Mouse (Mus musculus) testis, postnatal 10 days (tissue): Measurements from ENCODE around the gene Zbtb1.

ENCODE experiments used
- DNase-seq: peaks from one replicate; pipeline ENCODE4 v3.0.0; 2021; ENCODE audit warnings: low spot score

The Zbtb1 gene

DNA sequence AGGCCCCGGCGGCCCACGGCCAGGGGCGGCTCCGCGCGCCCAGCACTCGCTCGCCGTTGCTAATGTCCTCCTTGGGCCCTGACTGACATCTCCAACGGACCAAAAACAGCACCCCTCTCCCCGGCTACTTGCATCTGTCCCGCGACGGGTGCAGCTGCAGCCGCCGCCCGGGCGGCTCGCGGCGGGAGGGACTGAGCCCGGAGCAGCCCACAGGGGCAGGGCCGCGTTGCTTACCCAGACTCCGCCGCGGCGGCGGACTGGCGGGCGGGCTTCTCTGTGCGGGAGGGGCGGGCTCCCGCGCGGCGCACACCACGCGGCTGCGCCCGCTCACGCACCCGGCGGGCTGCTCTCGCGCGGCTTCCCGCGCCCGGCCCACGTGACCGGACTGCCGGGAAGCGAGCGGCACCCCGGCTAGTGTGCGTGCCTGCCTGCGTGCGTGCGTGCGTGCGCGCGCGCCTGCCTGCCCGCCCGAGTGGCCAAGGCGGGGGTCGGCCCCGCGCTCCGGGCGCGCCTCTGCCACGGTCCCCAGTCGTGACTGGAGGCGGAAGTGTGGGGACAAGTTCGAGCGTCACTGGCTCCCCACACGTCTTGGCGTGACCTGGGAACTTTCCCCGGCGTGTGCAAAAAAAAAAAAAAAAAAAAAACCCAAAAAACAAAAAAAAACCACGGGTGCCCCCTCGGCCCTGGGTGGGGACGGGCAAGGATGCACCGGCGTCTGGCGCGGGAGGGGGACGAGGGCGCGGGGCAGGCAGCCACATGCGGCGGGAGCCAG is 674 bp upstream of the Zbtb1 start, which contains the start of gene Zbtb25:
Zbtb25 (minus strand) TSS at position 397 of the 772 bp plus-strand sequence.
- peak; percentile 88 for DNase-seq

DNA sequence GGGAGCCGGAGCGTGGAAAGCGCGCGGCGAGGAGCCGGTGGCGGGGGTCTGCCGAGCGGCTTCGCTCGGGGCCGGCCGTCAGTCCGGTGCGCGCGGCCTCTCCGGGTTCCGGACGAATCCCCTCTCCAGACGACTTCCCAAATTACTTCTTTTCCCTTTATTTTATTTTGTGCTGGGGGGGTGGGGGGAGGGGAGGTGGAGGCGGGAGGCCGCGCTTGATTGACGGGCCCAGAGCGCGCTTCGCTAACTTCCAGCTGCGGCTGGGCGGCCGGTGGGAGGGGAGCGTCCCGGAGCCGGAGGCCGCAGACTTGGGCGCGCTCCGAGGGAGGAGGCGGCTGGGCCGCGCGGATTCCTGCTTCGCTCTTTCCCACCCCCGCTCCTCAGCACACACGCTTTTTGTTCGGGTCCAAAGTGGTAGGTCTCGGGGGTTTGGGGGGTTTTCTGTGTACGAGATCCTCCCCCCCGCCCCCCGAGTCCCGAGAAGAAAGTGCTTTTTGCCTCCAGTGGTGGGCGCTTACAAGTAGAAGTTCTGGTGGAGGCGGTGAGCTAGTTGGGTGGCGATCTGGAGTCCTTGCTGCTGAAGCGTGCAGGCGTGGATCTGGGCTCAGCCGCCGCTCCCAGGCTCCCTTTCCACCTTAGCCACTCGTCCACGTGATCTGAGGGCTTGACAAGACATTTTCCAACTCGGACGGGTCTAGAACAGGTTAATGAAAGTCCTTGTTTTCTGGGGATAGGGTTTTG is 935 bp downstream of the Zbtb1 start:
- DNase-seq, result peak; percentile 87

- no peak for DNase-seq
These were observed 2.0 kb downstream of the Zbtb1 start for GRCm38 (mm10) chr12:76372046-76372445.

DNA sequence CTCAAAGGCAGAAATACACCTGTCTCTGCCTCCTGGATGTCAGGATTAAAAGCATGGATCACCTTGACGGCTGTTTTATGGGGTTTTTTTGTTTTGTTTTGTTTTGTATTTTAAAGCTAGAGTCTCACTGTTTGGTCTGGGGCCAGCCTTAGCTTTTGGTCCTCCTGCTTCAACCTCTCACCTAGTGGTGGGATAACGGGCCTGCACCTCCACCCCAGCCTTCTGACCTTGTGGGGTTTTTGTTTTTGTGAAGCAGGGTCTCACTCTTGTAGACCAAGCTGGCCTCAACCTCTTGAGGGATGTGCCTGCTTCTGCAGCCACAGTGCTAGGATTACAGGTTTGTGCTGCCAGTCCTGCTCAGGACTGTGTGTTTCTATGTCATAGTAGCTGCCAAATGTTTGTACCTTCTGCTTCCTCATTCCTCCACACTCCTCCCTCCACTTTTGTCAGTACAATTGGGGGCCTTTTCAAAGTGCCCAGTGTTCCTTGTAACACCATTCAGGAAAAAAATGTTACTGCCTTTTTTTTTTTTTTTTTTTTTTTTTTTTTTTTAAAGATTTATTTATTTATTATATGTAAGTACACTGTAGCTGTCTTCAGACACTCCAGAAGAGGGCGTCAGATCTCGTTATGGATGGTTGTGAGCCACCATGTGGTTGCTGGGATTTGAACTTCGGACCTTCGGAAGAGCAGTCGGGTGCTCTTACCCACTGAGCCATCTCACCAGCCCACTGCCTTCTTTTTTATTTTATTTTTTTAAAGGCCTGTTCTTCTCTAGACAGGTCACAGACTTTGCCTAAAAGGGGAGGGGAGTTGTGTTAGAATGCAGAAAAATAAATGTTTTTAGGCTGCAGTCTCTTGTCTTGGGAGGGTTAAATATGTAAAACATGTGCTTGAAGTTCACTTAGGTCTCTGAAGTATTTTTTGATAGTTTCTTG is 3.1 kb downstream of the Zbtb1 start:
- DNase-seq, result no peak

DNA sequence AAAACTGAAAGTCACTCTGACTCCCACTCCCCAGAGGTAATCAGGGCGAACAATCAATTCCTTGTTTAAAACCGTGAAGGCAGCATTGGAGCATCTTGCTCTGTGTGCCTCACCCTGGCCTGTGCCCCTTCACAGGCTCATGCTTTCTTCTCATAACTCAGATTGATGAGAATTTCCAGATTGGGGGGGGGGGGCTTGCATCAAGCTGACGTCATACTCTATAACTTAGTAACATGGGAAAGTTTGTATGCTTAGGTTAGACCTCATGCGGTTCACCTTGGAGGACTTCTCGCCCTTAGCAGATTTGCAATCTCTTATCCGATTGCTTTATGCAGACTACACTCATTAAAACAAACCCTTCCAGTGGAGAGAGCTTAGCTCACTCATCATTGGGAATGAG is 3.9 kb downstream of the Zbtb1 start:
- DNase-seq, result no peak

GRCm38 (mm10) chr12:76374911-76375310 is 4.8 kb downstream of the Zbtb1 start:
- DNase-seq, result no peak

GRCm38 (mm10) chr12:76375506-76375905 is 5.4 kb downstream of the Zbtb1 start:
- DNase-seq, result no peak

GRCm38 (mm10) chr12:76376649-76377048 is 6.6 kb downstream of the Zbtb1 start:
- DNase-seq, result no peak

- DNase-seq, result no peak
These were observed 7.0 kb downstream of the Zbtb1 start for GRCm38 (mm10) chr12:76377059-76377458.

DNA sequence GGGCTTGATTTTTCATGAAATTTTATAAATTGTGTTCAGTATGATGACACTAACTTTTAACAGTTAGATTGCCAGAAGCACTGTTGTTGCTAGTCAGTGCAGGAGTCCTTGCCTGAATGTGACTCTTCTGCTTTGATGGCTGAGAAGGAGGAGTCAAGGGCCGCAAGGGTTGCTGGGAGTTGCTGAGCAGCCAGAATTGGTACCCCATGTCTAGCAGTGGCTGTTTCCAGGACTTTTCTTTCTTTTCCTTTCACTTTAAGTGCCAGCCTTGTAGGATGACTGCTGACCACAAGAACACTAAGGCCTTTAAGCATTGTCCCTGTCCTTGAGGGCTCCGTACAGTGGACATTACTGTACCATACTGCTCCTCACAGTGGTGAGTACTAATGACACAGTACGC is 7.7 kb downstream of the Zbtb1 start:
- DNase-seq, result no peak

GRCm38 (mm10) chr12:76378556-76378955 is 8.5 kb downstream of the Zbtb1 start:
- no peak for DNase-seq

DNA sequence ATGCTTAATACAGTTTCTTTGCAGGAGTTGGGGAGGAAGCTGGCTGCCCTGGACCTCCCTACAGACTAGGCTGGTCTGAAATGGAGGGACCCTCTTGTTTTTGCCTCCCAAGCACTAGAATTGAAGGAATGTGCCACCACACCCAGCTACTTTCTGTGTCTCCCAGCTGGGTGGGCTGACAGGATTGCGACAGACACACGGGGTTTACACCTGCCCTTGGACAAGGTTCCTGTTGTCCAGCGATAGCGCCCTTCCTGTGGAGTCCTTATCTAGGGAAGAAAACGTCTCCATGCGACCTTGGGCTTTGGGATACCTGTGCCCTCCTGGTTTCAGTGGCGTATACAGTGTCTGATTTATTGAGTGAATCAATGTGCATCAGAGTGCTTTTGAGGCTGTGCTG is 10.1 kb downstream of the Zbtb1 start:
- no peak for DNase-seq

DNA sequence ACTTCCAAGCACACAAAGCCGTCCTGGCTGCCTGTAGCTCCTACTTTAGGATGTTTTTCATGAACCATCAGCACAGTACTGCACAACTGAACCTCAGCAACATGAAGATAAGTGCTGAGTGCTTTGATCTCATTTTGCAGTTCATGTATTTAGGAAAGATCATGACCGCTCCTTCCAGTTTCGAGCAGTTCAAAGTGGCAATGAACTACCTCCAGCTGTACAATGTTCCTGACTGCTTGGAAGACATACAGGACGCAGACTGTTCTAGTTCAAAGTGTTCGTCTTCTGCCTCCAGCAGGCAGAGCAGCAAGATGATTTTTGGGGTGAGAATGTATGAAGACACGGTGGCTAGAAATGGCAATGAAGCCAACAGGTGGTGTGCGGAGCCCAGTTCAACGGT is 15.3 kb downstream of the Zbtb1 start:
- DNase-seq, result no peak

DNA sequence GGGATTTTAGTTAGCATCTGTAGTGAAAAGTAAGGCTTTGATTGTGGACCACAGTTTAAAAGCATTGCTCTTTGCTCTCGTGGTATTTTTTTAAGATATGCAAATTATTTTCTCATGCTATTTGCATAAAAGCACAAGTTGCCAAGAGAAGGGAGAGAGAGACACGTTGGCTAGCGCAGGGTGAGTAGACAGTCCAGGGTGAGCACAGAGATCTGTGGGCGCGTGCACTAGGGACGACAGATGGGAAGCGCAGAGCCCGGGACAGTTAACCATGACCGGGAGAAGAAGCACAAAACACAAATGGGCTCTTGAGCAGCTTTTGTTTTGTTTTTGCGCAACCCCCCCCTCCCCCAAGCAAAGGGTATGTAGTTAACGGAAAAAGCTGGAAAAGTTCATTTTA is 18.7 kb downstream of the Zbtb1 start:
- no peak for DNase-seq

GRCm38 (mm10) chr12:76391595-76392271 is 21.7 kb downstream of the Zbtb1 start:
- DNase-seq, result no peak

DNA sequence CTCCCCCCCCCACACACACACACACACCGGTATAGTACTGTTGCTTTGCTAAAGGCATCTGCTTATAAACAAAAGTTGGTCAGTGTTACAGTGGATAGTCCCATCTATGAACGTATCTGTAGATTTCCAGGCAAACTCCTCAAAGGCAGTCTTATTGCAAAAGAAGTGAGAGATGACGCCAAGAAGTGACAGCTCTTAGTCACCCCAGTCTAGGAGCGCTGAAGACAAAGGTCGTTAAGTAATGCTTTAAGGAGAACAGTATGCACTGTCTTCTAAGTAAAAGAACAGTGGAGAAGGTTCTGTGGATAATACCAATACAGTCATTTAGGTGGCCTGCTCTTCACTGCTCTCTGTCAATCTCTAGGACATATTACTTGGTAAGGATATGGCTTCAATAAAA is 22.9 kb downstream of the Zbtb1 start:
- no peak for DNase-seq

DNA sequence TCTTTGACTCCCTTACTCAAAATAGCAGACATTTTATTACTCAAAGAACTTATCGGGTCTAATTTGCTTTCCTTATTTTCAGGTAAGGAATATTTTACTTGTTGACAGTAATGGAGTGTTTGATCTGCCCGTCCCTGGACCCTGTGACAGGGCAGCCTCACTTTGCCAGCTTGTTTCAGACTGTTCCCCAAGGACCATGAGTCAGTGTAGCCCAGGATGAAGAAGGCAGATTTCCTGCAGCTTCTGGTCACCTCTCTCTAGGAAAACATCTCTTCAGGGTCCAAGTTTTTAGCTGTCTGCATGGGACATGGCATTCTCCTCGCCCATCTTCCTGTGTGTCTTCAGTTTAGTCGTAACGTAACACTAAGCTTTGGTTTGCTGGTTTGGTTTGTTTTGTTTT is 27.2 kb downstream of the Zbtb1 start:
- no peak for DNase-seq

GRCm38 (mm10) chr12:76401674-76402073 is 31.6 kb downstream of the Zbtb1 start:
- DNase-seq, result peak; percentile 41

DNA sequence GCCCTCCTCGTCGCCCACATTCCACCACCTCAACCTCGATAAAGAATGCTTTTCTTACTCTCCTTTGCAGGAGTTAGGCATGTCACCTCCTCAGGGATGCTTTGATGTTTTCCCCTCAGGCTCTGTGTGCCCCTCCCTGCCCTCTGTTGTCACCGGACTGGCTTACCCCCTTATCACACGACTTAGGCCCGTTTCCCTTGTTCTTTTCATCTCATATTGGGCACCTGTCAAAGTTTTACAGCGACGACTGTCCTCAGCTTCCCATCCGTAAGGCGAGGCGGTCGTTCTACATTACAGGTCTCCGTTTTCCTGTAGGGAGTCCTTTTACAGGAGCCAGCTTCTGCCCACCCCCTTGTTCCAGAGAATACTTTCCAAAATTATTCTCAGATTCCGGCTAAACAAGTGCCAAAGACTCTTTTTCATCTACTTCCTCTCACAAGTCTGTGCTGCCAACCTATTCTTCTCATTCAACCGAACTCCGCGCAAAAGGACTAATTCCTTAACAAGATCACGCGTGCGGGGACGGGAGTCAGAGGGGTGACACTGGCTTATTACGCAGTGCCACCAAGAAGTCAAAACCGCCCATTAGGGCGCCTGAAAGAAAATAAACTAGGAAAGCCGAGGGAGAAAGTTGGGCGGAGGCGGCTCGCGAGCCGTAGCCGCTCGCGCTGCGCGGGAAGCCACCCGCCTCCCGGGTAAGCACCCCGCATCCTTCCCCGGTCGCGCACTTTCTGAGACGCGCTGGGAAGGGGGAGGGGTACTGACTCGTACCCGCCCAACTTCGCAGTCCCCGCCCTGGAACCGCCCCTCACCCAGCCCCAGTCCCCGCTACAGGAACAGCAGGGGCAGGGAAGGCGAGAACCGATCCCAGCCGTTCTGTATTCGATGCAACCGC is 33.2 kb downstream of the Zbtb1 start:
- DNase-seq, result peak; percentile 95

DNA sequence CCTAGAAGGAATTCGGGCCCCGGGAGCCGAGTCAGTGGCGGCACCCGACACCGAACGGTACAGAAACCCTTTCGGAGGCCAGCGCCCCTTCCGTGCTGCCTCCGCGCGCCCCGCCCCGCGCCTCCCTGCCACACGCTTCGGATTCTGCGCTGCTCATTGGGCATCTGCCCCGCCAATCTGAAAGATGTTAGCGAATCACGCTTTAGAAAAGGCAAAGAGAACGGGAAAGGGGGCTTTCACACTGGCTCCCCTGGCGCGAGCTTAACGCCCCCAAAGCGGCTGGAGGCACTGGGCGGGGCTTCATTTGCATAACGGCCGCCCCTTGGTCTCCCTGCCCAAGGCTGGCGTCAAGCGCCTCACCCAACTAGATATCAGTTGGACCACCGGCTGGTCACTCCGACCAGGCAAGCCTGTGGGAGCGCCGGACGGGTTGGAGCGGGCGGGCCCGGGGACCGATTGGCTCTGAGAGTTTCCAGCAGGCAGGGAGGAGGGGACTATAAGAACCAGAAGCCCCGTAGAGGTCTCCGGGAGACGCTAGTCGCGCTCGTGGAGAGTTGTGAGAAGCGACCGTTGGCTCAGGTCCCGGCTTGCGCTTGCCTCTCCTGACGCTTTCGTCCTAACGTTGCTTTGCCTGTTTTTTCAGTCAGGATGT is 33.9 kb downstream of the Zbtb1 start, which contains the start of gene Hspa2:
Hspa2 (plus strand) TSS at position 291 of the 652 bp plus-strand sequence.
- DNase-seq, result peak; percentile 99
